Mouse (Mus musculus): ENCODE data around the gene Atf5.

DNA sequence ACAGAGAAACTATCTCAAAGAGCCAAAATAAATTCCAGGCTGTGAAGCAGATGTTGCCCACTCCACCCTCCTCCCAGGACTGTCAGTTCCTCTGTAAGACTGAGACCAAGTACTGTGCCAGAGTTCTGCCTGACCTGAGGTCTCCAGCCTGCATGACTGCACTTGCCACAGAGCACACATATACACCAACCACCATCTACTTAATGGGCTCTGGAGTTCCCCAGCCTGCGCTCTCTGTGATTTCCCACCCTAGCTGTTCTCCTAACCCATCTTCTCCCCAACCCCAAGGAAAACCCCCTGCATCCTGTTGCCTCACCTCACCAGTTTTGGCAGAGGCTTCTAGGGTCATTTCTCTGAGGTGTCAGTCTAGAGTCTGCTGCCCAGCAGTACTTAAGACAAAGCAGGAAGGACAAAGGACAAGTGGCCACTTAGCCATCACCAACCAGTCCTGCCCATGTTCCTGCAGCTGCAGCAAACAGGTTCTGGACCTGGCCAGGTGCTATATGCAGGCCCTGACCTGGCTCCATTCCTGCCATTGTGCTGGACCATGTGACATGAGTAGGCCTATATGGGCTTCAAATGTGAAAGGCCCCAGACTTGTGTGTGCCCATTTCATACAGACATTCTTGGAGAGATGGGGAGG, 19.0 kb upstream of the Atf5 start:
- TF ChIP-seq CTCF (IDR thresholded peaks at IDR 0.05; ENCODE audit: low read depth, low read length) (no peak), EP300 (IDR thresholded peaks at IDR 0.05; ENCODE audit: insufficient read depth, low read depth, low read length) (no peak)
